Mouse (Mus musculus): ENCODE measurements around the gene Olfr1471.

DNA sequence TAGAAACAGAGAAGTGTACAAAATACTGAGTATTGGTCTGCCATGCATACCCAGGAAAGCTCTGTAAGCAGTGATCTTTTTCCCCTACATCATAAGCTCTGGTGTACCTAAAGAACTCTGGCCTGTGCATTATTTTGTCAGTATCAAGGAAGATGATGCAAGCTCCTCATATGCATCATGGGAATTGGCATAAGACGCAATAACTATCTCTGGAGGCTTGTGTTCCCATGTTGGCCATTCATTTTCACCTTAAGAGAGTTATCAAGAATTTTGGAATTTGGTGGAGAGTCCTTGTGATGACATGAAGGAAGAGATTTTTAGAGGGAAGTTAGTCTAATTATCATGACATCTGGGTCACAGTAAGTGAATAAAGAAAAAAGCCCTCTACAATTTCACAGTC lies 12.8 kb downstream of the Olfr1471 start, which contains the start of gene Olfr1472:
- no peak for TF ChIP-seq ZNF384 (IDR thresholded peaks at IDR 0.05; ENCODE audit: low read depth, low read length)
- TF ChIP-seq CTCF (conservative IDR thresholded peaks at IDR 0.05 in 1 of 2, IDR thresholded peaks at IDR 0.05 in 1 of 2; ENCODE audit: low read depth in 2 of 2, low read length in 2 of 2) = no peak
- no peak for TF ChIP-seq CHD1 (IDR thresholded peaks at IDR 0.05; ENCODE audit: low read depth, low read length)
- TF ChIP-seq MAX (IDR thresholded peaks at IDR 0.05; ENCODE audit: low read length) = no peak
- no peak for TF ChIP-seq POLR2A (IDR thresholded peaks at IDR 0.05; ENCODE audit: low read depth, low read length)
- TF ChIP-seq MAFK (IDR thresholded peaks at IDR 0.05; ENCODE audit: insufficient replicate concordance, low read length) = no peak
- no peak for TF ChIP-seq NELFE (IDR thresholded peaks at IDR 0.05; ENCODE audit: low read depth, low read length)
- TF ChIP-seq POLR2AphosphoS2 (IDR thresholded peaks at IDR 0.05; ENCODE audit: low read depth, low read length) = no peak

All from CH12.LX (cell line).